Mouse (Mus musculus): ENCODE measurements around the gene Hist1h2af. TPM values are rescaled to one million over a fixed set of nuclear protein-coding genes. Genes with fewer than 3 reads are reported as not detected.
"Not testable (repeated sequence)": the region's sequence is repeated elsewhere in the genome, so short reads cannot be mapped to it uniquely, and the experiment has no call there.

The Hist1h2af gene
- polyA plus RNA-seq, 1 experiment from 2014 or later: 3.3 TPM

GRCm38 (mm10) chr13:23562699-23563462, 29.2 kb downstream of the Hist1h2af start:
- Histone ChIP-seq H3K27me3 (ENCODE audit: insufficient read depth, low read length) (no peaks in the 10 kb centered on the region), H3K36me3 (ENCODE audit: insufficient read depth, low read length) (no peaks in the 10 kb centered on the region), H3K27ac (peak overlapping the region; percentile 96), H3K4me1 (replicated peaks; ENCODE audit: insufficient read depth, low read length) (no peaks in the 10 kb centered on the region), H3K4me2 (ENCODE audit: low read length) (peak overlapping the region; percentile 76), H3K9ac (ENCODE audit: low read depth, low read length) (peak overlapping the region; percentile 57), H3K4me3 (replicated peaks; ENCODE audit: low read depth, low read length) (peak overlapping the region; percentile 25), H3K9me3 (replicated peaks; ENCODE audit: low read length) (no peaks in the 10 kb centered on the region)
- peak; percentile 71 for TF ChIP-seq CTCF (IDR thresholded peaks at IDR 0.05; ENCODE audit: low read depth)
- 3% methylated on average over 18 of the region's 18 CpGs for WGBS
- ATAC-seq (replicated peaks; ENCODE audit: low FRiP score, low read depth): peak; percentile 58
- DNase-seq (ENCODE audit: low spot score): peak; percentile 98

GRCm38 (mm10) chr13:23564482-23564881, 30.8 kb downstream of the Hist1h2af start:
- no peak for DNase-seq (ENCODE audit: low spot score)
- no peak for ATAC-seq (replicated peaks; ENCODE audit: low FRiP score, low read depth)
- 77% methylated on average over 2 of the region's 2 CpGs for WGBS
- no peak overlapping the region for H3K9ac ChIP-seq (ENCODE audit: low read depth, low read length)
- H3K4me2 ChIP-seq (ENCODE audit: low read length): no peak overlapping the region
- H3K4me1 ChIP-seq (replicated peaks; ENCODE audit: insufficient read depth, low read length): no peaks in the 10 kb centered on the region
- H3K4me3 ChIP-seq (replicated peaks; ENCODE audit: low read depth, low read length): no peak overlapping the region
- no peaks in the 10 kb centered on the region for H3K9me3 ChIP-seq (replicated peaks; ENCODE audit: low read length)
- H3K27me3 ChIP-seq (ENCODE audit: insufficient read depth, low read length): no peaks in the 10 kb centered on the region
- no peak overlapping the region for H3K27ac ChIP-seq
- no peaks in the 10 kb centered on the region for H3K36me3 ChIP-seq (ENCODE audit: insufficient read depth, low read length)
- TF ChIP-seq CTCF (IDR thresholded peaks at IDR 0.05; ENCODE audit: low read depth): no peak

DNA sequence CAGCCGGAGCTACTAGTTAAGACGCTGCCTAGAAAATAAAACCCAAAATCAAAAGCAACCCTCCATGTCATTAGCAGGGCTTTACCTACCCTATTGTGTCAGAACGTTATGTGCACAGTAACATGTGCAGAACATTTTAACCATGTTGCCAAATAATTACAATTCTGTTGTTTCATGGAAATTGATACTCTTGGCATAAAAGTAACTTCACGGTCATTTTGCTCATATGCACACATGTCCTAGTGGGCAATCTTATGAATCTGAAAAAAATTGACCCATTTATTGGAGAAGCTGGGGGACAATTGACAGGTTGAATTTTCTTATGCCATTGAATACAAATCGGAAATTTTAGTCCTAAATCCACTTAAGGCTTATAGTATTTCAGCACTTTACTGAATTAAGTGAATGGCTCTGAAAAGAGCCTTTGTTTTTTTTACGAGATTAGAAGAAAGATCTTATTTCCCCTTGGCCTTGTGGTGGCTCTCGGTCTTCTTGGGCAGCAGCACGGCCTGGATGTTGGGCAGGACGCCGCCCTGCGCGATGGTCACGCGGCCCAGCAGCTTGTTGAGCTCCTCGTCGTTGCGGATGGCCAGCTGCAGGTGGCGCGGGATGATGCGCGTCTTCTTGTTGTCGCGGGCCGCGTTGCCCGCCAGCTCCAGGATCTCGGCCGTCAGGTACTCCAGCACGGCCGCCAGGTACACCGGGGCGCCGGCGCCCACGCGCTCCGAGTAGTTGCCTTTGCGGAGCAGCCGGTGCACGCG, 36.7 kb downstream of the Hist1h2af start:
- peak overlapping the region; percentile 48 for H3K4me3 ChIP-seq (replicated peaks; ENCODE audit: low read depth, low read length)
- H3K9me3 ChIP-seq (replicated peaks; ENCODE audit: low read length); H3K4me1 ChIP-seq (replicated peaks; ENCODE audit: insufficient read depth, low read length); H3K27me3 ChIP-seq (ENCODE audit: insufficient read depth, low read length); DNase-seq (ENCODE audit: low spot score); H3K36me3 ChIP-seq (ENCODE audit: insufficient read depth, low read length): not testable (repeated sequence)
- peak overlapping the region; percentile 95 for H3K27ac ChIP-seq
- H3K4me2 ChIP-seq (ENCODE audit: low read length): peak overlapping the region; percentile 64
- 2% methylated on average over 21 of the region's 41 CpGs for WGBS
- peak; percentile 8; the same call in 1 of the 2 replicates for ATAC-seq (replicated peaks; ENCODE audit: low FRiP score, low read depth)
- peak overlapping the region; percentile 55; the same call in 1 of the 2 replicates for H3K9ac ChIP-seq (ENCODE audit: low read depth, low read length)

DNA sequence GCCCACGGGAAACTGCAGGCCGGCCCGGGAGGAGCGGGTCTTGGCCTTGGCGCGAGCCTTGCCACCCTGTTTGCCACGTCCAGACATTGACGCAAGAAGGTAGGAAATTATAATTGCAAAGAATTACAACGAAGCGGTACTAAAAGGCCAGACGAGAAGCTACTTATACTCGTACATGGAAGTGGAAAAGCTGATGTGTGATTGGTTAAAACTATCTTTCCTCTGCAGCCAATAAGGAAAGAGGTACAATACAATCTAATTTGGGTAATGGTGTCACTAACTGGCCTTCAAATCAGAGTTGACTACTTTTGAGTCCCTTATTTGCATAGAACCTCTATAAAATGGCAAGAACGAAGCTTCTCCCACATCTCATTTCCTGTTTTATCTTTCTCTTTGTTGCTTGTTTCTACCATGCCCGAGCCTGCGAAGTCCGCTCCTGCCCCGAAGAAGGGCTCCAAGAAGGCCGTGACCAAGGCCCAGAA, 37.4 kb downstream of the Hist1h2af start, which contains the start of the genes Hist1h2ae and Hist1h2bg:
Hist1h2ae (minus strand) TSS at position 199 of the 482 bp plus-strand sequence.
Hist1h2bg (plus strand) TSS at position 375 of the 482 bp plus-strand sequence.
- H3K27me3 ChIP-seq (ENCODE audit: insufficient read depth, low read length): no peaks in the 10 kb centered on the region
- no peak for TF ChIP-seq CTCF (IDR thresholded peaks at IDR 0.05; ENCODE audit: low read depth)
- H3K27ac ChIP-seq: peak within 1 kb of the TSS; percentile 95
- ATAC-seq (replicated peaks; ENCODE audit: low FRiP score, low read depth): peak; percentile 86
- under 1% methylated on average over 18 of the region's 18 CpGs for WGBS
- 0 out of 2 replicates have a peak, but pooled peaks cover 7% of the 10 kb centered on the region for H3K4me1 ChIP-seq (replicated peaks; ENCODE audit: insufficient read depth, low read length)
- no peaks in the 10 kb centered on the region for H3K36me3 ChIP-seq (ENCODE audit: insufficient read depth, low read length)
- H3K4me3 ChIP-seq (replicated peaks; ENCODE audit: low read depth, low read length): peak within 1 kb of the TSS; percentile 48
- peak; percentile 99 for DNase-seq (ENCODE audit: low spot score)
- no peaks in the 10 kb centered on the region for H3K9me3 ChIP-seq (replicated peaks; ENCODE audit: low read length)
- H3K9ac ChIP-seq (ENCODE audit: low read depth, low read length): peak within 1 kb of the TSS; percentile 55
- peak within 1 kb of the TSS; percentile 64 for H3K4me2 ChIP-seq (ENCODE audit: low read length)

DNA sequence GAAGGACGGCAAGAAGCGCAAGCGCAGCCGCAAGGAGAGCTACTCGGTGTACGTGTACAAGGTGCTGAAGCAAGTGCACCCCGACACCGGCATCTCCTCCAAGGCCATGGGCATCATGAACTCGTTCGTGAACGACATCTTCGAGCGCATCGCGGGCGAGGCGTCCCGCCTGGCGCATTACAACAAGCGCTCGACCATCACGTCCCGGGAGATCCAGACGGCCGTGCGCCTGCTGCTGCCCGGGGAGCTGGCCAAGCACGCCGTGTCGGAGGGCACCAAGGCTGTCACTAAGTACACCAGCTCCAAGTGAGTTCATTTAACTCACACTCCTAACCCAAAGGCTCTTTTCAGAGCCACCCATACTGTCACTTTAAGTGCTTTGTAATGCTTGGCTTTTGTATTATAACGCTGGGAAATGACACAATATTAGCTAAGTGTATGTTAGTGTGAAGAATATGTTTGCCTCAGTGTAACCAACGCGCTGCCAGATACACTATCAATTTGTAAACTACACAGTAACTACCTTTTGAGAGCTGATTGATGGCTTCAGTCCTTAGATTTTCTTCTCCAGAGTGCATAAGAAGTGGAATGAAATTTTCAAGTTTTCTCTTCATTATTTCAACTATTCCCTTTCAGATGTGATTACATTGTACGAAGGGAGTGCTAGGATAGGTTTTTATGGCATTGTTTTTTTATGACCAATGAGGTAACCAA, 38.0 kb downstream of the Hist1h2af start:
- not testable (repeated sequence) for H3K27me3 ChIP-seq (ENCODE audit: insufficient read depth, low read length); H3K9me3 ChIP-seq (replicated peaks; ENCODE audit: low read length); H3K36me3 ChIP-seq (ENCODE audit: insufficient read depth, low read length); ATAC-seq (replicated peaks; ENCODE audit: low FRiP score, low read depth)
- Histone ChIP-seq H3K4me3 (replicated peaks; ENCODE audit: low read depth, low read length) (peak overlapping the region; percentile 48), H3K4me1 (replicated peaks; ENCODE audit: insufficient read depth, low read length) (peaks cover 12% of the 10 kb centered on the region; the same call in 1 of the 2 replicates), H3K9ac (ENCODE audit: low read depth, low read length) (peak overlapping the region; percentile 47), H3K27ac (peak overlapping the region; percentile 95), H3K4me2 (ENCODE audit: low read length) (peak overlapping the region; percentile 64)
- WGBS: 1% methylated on average over 9 of the region's 34 CpGs
- DNase-seq (ENCODE audit: low spot score): peak; percentile 48

Data from kidney, postnatal 0 days (tissue).